Mouse (Mus musculus) CD4-positive, CD25-positive, alpha-beta regulatory T cell (primary cell): ENCODE data around the gene Rangrf. TPM values are rescaled to one million over a fixed set of nuclear protein-coding genes. Genes with fewer than 3 reads are reported as not detected.

Experiments used
- polyA plus RNA-seq: library from polyadenylated mRNA; unstranded; fragments of 100-300 nt; shearing (Covaris generic); gene quantifications from one replicate; pipeline ENCODE4 v1.2.1, GENCODE M21; 2017

The Rangrf gene
- polyA plus RNA-seq: 37.1 TPM

DNA sequence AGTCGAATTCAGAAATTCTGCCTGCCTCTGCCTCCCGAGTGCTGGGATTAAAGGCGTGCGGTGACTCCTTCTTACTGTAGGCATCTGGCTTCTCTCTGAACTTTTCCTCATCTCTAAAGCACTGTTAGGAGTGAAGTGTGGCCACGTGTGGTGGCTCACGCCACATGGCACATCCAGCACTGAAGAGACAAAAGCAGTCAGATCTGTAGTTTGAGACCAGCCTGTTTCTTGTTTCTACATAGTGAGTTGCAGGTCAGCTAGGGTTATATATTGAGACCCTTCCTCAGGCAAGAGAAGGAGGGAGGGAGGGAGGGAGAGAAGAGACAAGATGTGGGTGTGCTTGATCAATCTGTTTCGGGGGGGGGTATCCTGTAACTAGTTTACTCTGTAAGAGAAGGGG is at the start of gene Rangrf:
Gene Rangrf, minus strand, starts transcription at position 101 of the 400 bp plus-strand sequence.

DNA sequence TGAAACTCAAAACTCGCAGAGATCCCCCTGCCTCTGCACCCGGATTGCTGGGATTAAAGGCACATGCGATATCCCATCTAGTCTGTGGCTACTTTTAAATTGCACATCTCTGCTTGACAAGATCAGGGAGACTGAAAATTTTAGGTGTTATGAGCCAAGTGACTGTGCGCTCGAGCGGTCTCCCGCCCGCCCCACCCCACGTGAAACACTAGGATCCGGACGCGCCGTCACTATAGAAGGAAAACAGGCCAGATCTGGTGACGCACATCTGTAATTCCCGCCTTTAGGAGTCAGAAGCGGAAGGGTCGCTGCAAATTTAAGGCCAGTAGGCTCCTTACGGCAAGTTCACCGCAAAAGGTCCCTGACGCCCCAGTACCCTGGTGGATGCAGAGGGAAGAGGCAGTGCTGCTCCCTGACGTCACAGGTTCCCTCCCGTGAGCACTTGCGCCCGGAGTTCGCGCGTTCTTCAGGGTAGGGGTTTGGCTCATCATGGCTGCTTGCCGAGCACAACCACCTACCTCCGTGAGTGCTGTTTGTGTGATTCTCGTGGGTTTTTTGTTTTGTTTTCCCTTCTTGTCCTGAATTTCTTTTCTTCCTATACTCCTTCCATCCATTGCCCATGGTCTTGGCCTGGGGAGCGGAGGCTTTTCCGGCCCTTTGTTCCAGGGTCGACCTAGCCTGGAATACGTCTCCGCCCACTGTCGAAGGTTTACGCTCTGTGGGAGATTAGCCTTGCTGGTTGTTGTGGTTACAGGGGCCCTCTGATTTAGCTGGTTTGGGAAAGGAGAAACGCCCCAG is 40.9 kb upstream of the Rangrf start, which contains the start of gene Ctc1:
Gene Ctc1, plus strand, starts transcription at position 268 of the 798 bp plus-strand sequence.

DNA sequence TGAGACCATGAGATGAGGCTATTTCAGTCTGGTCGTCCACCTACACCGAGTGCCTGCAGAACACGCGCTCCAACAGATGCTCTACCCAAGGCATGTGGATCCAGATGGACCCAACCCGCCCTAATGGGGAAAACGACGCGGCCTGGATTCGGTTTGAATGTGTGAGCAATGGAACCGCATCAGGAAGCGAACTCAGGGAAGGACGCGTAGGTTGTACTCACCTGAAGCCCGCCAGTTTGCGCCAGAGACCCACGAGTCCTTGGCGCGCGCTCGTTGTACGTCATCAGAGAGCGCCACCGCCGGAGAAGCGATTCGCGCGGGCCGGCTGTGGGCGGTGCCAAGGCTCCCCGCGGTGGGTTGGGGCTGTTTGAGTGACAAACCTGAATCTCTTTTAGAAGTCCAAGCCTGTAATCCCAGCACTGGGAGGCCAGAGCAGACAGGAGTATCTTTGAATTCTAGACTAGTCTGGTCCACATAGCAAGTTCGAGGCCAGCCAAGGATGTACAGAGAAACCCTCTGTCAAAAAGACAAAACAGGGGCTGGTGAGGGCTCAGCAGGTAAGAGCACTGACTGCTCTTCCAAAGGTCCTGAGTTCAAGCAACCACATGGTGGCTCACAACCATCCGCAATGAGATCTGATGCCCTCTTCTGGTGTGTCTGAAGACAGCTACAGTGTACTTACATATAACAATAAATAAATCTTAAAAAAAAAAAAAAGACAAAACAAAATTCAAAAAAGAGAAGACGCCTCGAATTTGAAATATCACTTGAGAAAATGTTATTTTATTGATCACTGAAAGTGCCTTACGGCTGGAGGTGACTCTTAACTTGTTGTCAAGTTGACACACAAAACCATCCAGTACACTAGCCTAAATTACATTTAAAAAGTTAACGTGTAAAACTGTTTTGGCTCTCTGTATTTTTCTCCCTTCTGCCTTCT is 33.5 kb upstream of the Rangrf start, which contains the start of gene Pfas:
Gene Pfas, minus strand, starts transcription at position 279 of the 940 bp plus-strand sequence.

DNA sequence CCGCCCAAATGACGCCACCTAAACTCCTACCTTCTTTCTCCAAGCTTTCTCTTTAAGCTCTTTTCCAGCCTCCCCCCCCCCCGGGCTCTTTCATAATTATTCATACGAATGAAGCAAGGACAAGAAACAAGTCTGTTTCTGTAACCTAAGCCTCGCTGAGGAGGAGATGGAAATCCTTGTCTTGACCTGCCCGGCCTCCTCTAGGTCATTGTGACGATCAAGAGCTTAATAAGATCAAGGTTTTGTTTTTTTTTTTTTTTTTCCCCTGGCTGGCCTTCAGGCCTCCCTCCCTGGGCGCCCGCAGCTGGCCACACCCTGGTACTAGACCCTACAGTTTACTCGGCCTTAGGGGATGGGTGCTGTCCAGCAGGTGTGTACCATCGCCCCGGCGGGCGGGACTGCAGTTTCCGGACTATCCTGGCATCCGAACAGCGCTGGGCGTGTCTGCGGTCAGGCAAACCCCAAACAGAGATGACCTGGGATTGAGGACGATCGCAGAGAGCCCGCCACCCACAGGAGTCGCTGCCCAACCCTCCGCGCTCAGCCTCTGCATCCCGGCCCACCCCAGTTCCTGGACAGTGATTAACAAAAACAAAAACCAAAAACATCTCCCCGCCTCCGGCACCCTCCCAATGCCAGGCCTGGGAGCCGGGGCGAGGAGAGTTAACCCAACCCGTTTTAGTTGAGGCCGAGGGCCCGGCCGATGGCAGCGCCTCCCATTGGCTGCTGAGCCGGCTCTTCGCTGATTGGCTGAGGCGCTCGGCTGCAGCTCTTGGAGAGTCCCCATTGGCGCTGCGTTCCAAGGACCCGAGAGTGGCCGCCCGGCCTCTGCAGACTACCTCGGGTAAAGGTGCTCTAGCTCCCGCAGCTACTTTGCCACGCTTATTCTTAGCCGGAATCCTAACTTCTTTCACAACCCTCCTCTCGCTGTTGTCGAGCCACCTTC is 7.4 kb downstream of the Rangrf start, which contains the start of gene Slc25a35:
Gene Slc25a35, plus strand, starts transcription at position 795 of the 946 bp plus-strand sequence.

DNA sequence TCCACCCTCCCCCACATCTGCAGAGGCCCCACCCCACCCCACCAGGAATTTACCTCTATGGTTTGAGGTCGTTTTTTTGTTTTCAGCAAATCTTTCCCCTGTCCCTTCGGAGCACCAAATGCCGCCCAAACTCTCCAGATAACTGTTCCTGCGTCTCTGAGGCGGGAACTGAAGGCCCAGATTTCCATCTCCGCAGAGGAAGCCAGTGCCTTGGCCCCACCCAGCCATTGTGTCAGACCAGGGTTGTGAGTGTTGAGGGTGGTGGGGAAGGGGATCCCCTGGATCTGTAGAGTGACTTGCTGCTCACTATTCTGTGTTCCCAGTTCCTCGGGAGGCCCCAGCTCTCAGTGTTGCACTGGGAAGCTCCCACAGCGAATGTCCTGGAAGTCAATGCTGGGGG is 17.7 kb downstream of the Rangrf start, which contains the start of gene Arhgef15:
Gene Arhgef15, minus strand, starts transcription at position 173 of the 400 bp plus-strand sequence.

DNA sequence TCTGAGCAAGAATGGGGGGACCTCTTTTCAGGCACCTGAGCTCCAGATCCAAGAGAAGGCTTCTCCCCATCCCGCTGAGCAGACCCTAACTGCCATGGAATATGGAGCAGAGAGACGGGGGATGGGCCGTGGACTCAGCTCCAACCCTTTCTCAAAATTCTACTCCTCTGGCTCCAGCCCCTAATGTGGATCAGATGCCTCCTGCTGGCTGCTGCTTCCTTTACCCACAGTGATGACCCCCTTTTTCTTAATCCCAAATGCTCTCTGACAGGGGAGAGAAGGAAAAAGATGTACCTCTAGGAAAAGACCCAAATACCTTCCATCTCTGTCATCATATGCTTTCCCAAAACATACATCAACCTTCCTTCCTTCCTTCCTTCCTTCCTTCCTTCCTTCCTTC is 48.0 kb downstream of the Rangrf start, which contains the start of gene Odf4:
Gene Odf4, minus strand, starts transcription at position 101 of the 400 bp plus-strand sequence.

Other genes with a start within 250 kb of the Rangrf start
- 61.1 TPM for gene Ndel1, start 103.3 kb downstream of the Rangrf start, polyA plus RNA-seq
- gene Rnf222, start 86.6 kb downstream of the Rangrf start, polyA plus RNA-seq: not detected
- 809 TPM for gene Rpl26, start 73.6 kb downstream of the Rangrf start, polyA plus RNA-seq
- gene Odf4, start 48.1 kb downstream of the Rangrf start, polyA plus RNA-seq: not detected
- gene Arhgef15, start 17.7 kb downstream of the Rangrf start, polyA plus RNA-seq: 0.17 TPM
- gene Slc25a35, start 7.1 kb downstream of the Rangrf start, polyA plus RNA-seq: 9.9 TPM
- gene Pfas, start 33.3 kb upstream of the Rangrf start, polyA plus RNA-seq: 3.8 TPM
- 23.1 TPM for gene Ctc1, start 40.7 kb upstream of the Rangrf start, polyA plus RNA-seq
- 4.2 TPM for gene Aurkb, start 70.5 kb upstream of the Rangrf start, polyA plus RNA-seq
- gene Borcs6, start 84.5 kb upstream of the Rangrf start, polyA plus RNA-seq: 7.2 TPM
- gene Tmem107, start 95.6 kb upstream of the Rangrf start, polyA plus RNA-seq: 1.7 TPM
- gene Vamp2, start 113.3 kb upstream of the Rangrf start, polyA plus RNA-seq: 139 TPM
- gene Per1, start 120.0 kb upstream of the Rangrf start, polyA plus RNA-seq: 8.9 TPM
- not detected for gene Hes7, start 145.2 kb upstream of the Rangrf start, polyA plus RNA-seq
- not detected for gene 9130213A22Rik, start 147.4 kb upstream of the Rangrf start, polyA plus RNA-seq
- gene Aloxe3, start 150.7 kb upstream of the Rangrf start, polyA plus RNA-seq: 0.08 TPM
- gene Alox12b, start 181.8 kb upstream of the Rangrf start, polyA plus RNA-seq: not detected
- 3.2 TPM for gene Alox8, start 222.7 kb upstream of the Rangrf start, polyA plus RNA-seq